Mouse (Mus musculus) liver, embryonic 13.5 days (tissue): ENCODE results near the gene Rhox1. TPM values are rescaled to one million over a fixed set of nuclear protein-coding genes. Genes with fewer than 3 reads are reported as not detected.

Experiments
- ATAC-seq: fragments of 200-750 bp; cut with Nextera tagmentation; 2 replicates; pipeline ENCODE4 v1.8.0; 2017; ENCODE audit warnings: low read depth, mild to moderate bottlenecking, moderate number of reproducible peaks, moderate library complexity
- DNase-seq: peaks from one replicate; pipeline ENCODE4 v3.0.0; 2022
- H3K27ac ChIP-seq: fragments of 300-500 bp; sonication (generic); 2 replicates; pipeline ENCODE4 v1.5.1; 2015; ENCODE audit warnings: moderate library complexity, mild to moderate bottlenecking, inconsistent platforms
- H3K27me3 ChIP-seq: fragments of 300-500 bp; sonication (generic); 2 replicates; pipeline ENCODE4 v1.6.1; 2015; ENCODE audit warnings: mild to moderate bottlenecking, inconsistent platforms
- H3K36me3 ChIP-seq: fragments of 300-500 bp; sonication (generic); 2 replicates; pipeline ENCODE4 v1.6.1; 2015; ENCODE audit warnings: mild to moderate bottlenecking, inconsistent platforms
- H3K4me1 ChIP-seq: fragments of 300-500 bp; sonication (generic); replicated peaks from 2 replicates; pipeline ENCODE4 v1.6.1; 2015; ENCODE audit warnings: inconsistent platforms
- H3K4me2 ChIP-seq: fragments of 300-500 bp; sonication (generic); 2 replicates; pipeline ENCODE4 v1.6.1; 2015; ENCODE audit warnings: inconsistent platforms, mild to moderate bottlenecking, moderate library complexity
- H3K4me3 ChIP-seq: fragments of 300-500 bp; sonication (generic); replicated peaks from 2 replicates; pipeline ENCODE4 v1.5.1; 2015; ENCODE audit warnings: mild to moderate bottlenecking, inconsistent platforms
- H3K9ac ChIP-seq: fragments of 300-500 bp; sonication (generic); 2 replicates; pipeline ENCODE4 v1.6.1; 2015; ENCODE audit warnings: mild to moderate bottlenecking, inconsistent platforms
- H3K9me3 ChIP-seq: fragments of 300-500 bp; sonication (generic); replicated peaks from 2 replicates; pipeline ENCODE4 v1.6.1; 2016; ENCODE audit warnings: inconsistent platforms
- WGBS: fragments of 180-500 bp; shearing (Covaris S2); methylation state at CpG from one replicate; pipeline ENCODE4 v1.1.7; 2015; ENCODE audit not compliant: insufficient replicate concordance; 5-methylcytosine and 5-hydroxymethylcytosine counted together
- polyA plus RNA-seq: library from polyadenylated mRNA; unstranded; fragments of >200 nt; fragmentation: Nextera tagmentation; extraction: Ambion mirVana; gene quantifications from 2 replicates; pipeline ENCODE4 v1.2.1, GENCODE M21; 2015

The Rhox1 gene
- polyA plus RNA-seq, 1 experiment from 2014 or later = not detected

- ATAC-seq (no peak), DNase-seq (peak; percentile 15)
- 35% methylated on average over 3 of the region's 3 CpGs for WGBS
- H3K27me3 ChIP-seq = no peaks in the 10 kb centered on the region
- no peaks in the 10 kb centered on the region for H3K36me3 ChIP-seq
- H3K27ac ChIP-seq = no peak overlapping the region
- H3K4me1 ChIP-seq = no peaks in the 10 kb centered on the region
- H3K9me3 ChIP-seq = no peaks in the 10 kb centered on the region
- H3K4me2 ChIP-seq = no peak overlapping the region
- no peak overlapping the region for H3K4me3 ChIP-seq
- no peak overlapping the region for H3K9ac ChIP-seq
These were observed 55.0 kb downstream of the Rhox1 start for GRCm38 (mm10) chrX:37167085-37167484.

Other genes with a start within 250 kb of the Rhox1 start
- gene Sept6, start 230.5 kb downstream of the Rhox1 start, polyA plus RNA-seq = 5.0 and 5.9 TPM in 2 replicates
- gene Sowahd, start 173.4 kb downstream of the Rhox1 start, polyA plus RNA-seq = 0.14 TPM in 1 of 2 replicates, not detected in the other
- gene Rpl39, start 136.9 kb downstream of the Rhox1 start, polyA plus RNA-seq = 514 and 551 TPM in 2 replicates
- gene Upf3b, start 111.9 kb downstream of the Rhox1 start, polyA plus RNA-seq = 13.0 and 14.7 TPM in 2 replicates
- 6.8 and 9.8 TPM in 2 replicates for gene Nkap, start 95.5 kb downstream of the Rhox1 start, polyA plus RNA-seq
- not detected in 2 replicates for gene Akap14, start 53.4 kb downstream of the Rhox1 start, polyA plus RNA-seq
- 227 and 254 TPM in 2 replicates for gene Ndufa1, start 31.1 kb downstream of the Rhox1 start, polyA plus RNA-seq
- 3.0 and 3.6 TPM in 2 replicates for gene Rnf113a1, start 31.0 kb downstream of the Rhox1 start, polyA plus RNA-seq
- gene Gm9, start 11.2 kb downstream of the Rhox1 start, polyA plus RNA-seq = not detected in 2 replicates
- gene Rhox2a, start 22.7 kb upstream of the Rhox1 start, polyA plus RNA-seq = not detected in 2 replicates
- not detected in 2 replicates for gene Rhox3a, start 27.7 kb upstream of the Rhox1 start, polyA plus RNA-seq
- not detected in 2 replicates for gene Rhox4a, start 43.1 kb upstream of the Rhox1 start, polyA plus RNA-seq
- not detected in 2 replicates for gene Rhox3a2, start 157.8 kb upstream of the Rhox1 start, polyA plus RNA-seq
- gene Rhox4a2, start 168.6 kb upstream of the Rhox1 start, polyA plus RNA-seq = not detected in 2 replicates
- not detected in 2 replicates for gene Rhox2b, start 189.8 kb upstream of the Rhox1 start, polyA plus RNA-seq
- not detected in 2 replicates for gene Rhox4b, start 210.2 kb upstream of the Rhox1 start, polyA plus RNA-seq
- not detected in 2 replicates for gene Rhox2c, start 231.4 kb upstream of the Rhox1 start, polyA plus RNA-seq
- not detected in 2 replicates for gene Rhox3c, start 236.3 kb upstream of the Rhox1 start, polyA plus RNA-seq